In genomic region chr19:43952936-43953335, GRCm38 (mm10) we compare ENCODE assay signal across 8 mouse cellular contexts. TPM values are rescaled to one million over a fixed set of nuclear protein-coding genes. Genes with fewer than 3 reads are reported as not detected.
A peak's percentile ranks its signal among the peaks of the same experiment; 100 is the strongest.
DNase-seq lines count a peak whose midpoint lies in the region; ATAC-seq and TF ChIP-seq lines count a peak whose summit lies in the region.
"Not testable (repeated sequence)": the region's sequence is repeated elsewhere in the genome, so short reads cannot be mapped to it uniquely, and the experiment has no call there.
"Had no signal": no experiment of that assay in that cellular context is flagged by ENCODE, and none has a peak within 500 bp of the region (broad histone marks: within the 10 kb centered on the region; RNA-seq: fewer than 3 reads in every experiment).

No protein-coding gene starts in this region.

- DNase-seq in 416B (ENCODE audit: low read depth) (peak; percentile 29), ES-CJ7 (ENCODE audit: low read depth, low spot score) (peak; percentile 70), R1 (ENCODE audit: low read depth, low spot score) (peak; percentile 51)
- not testable (repeated sequence) for DNase-seq in liver, embryonic 14.5 days (ENCODE audit: low read depth in 3 of 3, low spot score in 3 of 3); midbrain, postnatal 0 days (ENCODE audit: low spot score)

- not testable (repeated sequence) for H3K27me3 ChIP-seq in intestine, postnatal 0 days (replicated peaks; ENCODE audit: control insufficient read depth, insufficient read depth, low read length); liver, embryonic 14.5 days (ENCODE audit: control insufficient read depth, insufficient read depth, low read length); midbrain, postnatal 0 days (ENCODE audit: insufficient read depth, low read length)

- not testable (repeated sequence) for H3K36me3 ChIP-seq in intestine, postnatal 0 days (ENCODE audit: control insufficient read depth, insufficient read depth); liver, embryonic 14.5 days (replicated peaks; ENCODE audit: control insufficient read depth, insufficient read depth, low read depth); midbrain, postnatal 0 days (ENCODE audit: insufficient read depth, low read length)

- TF ChIP-seq EP300 in liver, embryonic 14.5 days (IDR thresholded peaks at IDR 0.05; ENCODE audit: low read depth) = not testable (repeated sequence)

- WGBS in intestine, postnatal 0 days = 82% methylated on average over 7 of the region's 8 CpGs
- WGBS in liver, embryonic 14.5 days (ENCODE audit: insufficient replicate concordance) = 66% methylated on average over 7 of the region's 8 CpGs
- WGBS in midbrain, postnatal 0 days = 85% methylated on average over 6 of the region's 8 CpGs

- H3K4me3 ChIP-seq in intestine, postnatal 0 days (ENCODE audit: low read depth, low read length); liver, embryonic 14.5 days (ENCODE audit: insufficient read depth in 1 of 2, low read depth in 2 of 2, low read length in 2 of 2); midbrain, postnatal 0 days (ENCODE audit: low read depth, low read length): not testable (repeated sequence)

- H3K4me2 ChIP-seq in intestine, postnatal 0 days (replicated peaks; ENCODE audit: low read depth); liver, embryonic 14.5 days (ENCODE audit: low read depth); midbrain, postnatal 0 days (ENCODE audit: low read depth, low read length, poor library complexity, severe bottlenecking): not testable (repeated sequence)

- not testable (repeated sequence) for H3K4me1 ChIP-seq in intestine, postnatal 0 days (replicated peaks; ENCODE audit: control insufficient read depth, insufficient read depth, low read length); liver, embryonic 14.5 days (replicated peaks; ENCODE audit: control insufficient read depth in 2 of 2, insufficient read depth in 2 of 2, low read length in 1 of 2); midbrain, postnatal 0 days (ENCODE audit: insufficient read depth, low read length)

- ATAC-seq in intestine, postnatal 0 days; liver, embryonic 14.5 days (ENCODE audit: insufficient read depth); midbrain, postnatal 0 days (ENCODE audit: low FRiP score): not testable (repeated sequence)

- not testable (repeated sequence) for H3K27ac ChIP-seq in intestine, postnatal 0 days (ENCODE audit: low read depth, low read length); liver, embryonic 14.5 days; midbrain, postnatal 0 days (ENCODE audit: low read depth, low read length)

- not testable (repeated sequence) for H3K9ac ChIP-seq in intestine, postnatal 0 days (ENCODE audit: low read depth, low read length); liver, embryonic 14.5 days (replicated peaks); midbrain, postnatal 0 days (replicated peaks; ENCODE audit: low read length, poor library complexity, severe bottlenecking)

- peak; percentile 27 for TF ChIP-seq CTCF in intestine, postnatal 0 days (IDR thresholded peaks at IDR 0.05; ENCODE audit: low read depth)
- 0 out of 2 replicates have a peak, but pooled peaks have one; percentile 3 for TF ChIP-seq CTCF in liver, embryonic 14.5 days (IDR thresholded peaks at IDR 0.05; ENCODE audit: low read depth)
- peak; percentile 9; the same call in 1 of the 2 replicates for TF ChIP-seq CTCF in midbrain, postnatal 0 days (IDR thresholded peaks at IDR 0.05)

- H3K9me3 ChIP-seq in intestine, postnatal 0 days (ENCODE audit: control insufficient read depth); liver, embryonic 14.5 days (ENCODE audit: control insufficient read depth, low read length); midbrain, postnatal 0 days (ENCODE audit: low read length): not testable (repeated sequence)

RNA-seq across cellular contexts. Expression of gene Dnmbp, which starts 12.9 kb away (rescaled TPM):
- polyA plus RNA-seq in intestine, postnatal 0 days (2015; fragmentation: Nextera tagmentation; extraction: Ambion mirVana) = 21.4 TPM in 2 replicates
- polyA plus RNA-seq in liver, embryonic 14.5 days (2012; rRNA removed) = 2.1 and 2.2 TPM in 2 replicates
- polyA plus RNA-seq in liver, embryonic 14.5 days (2014; fragmentation: Nextera tagmentation; extraction: Ambion mirVana) = 1.3 and 1.5 TPM in 2 replicates
- total RNA-seq in midbrain, postnatal 0 days (2014; rRNA removed) = 11.7 and 15.7 TPM in 2 replicates
- 5.6 and 5.9 TPM in 2 replicates for polyA plus RNA-seq in midbrain, postnatal 0 days (2015; fragmentation: Nextera tagmentation; extraction: Ambion mirVana)

RNA-seq across cellular contexts. Expression of gene Cpn1, which starts 33.4 kb away (rescaled TPM):
- polyA plus RNA-seq in intestine, postnatal 0 days (2015; fragmentation: Nextera tagmentation; extraction: Ambion mirVana) = 14.3 and 18.7 TPM in 2 replicates
- 49.5 and 50.9 TPM in 2 replicates for polyA plus RNA-seq in liver, embryonic 14.5 days (2012; rRNA removed)
- 43.9 and 50.1 TPM in 2 replicates for polyA plus RNA-seq in liver, embryonic 14.5 days (2014; fragmentation: Nextera tagmentation; extraction: Ambion mirVana)
- 0.27 TPM in 1 of 2 replicates, not detected in the other for total RNA-seq in midbrain, postnatal 0 days (2014; rRNA removed)
- polyA plus RNA-seq in midbrain, postnatal 0 days (2015; fragmentation: Nextera tagmentation; extraction: Ambion mirVana) = 0.38 and 0.48 TPM in 2 replicates
- total RNA-seq: adrenal gland, adult 18-20 months had no signal
- polyA plus RNA-seq: embryonic facial prominence, embryonic 12.5 days had no signal

Comparison
In these comparisons a context has a peak if more than half of its experiments do, and no peak if none do; other contexts are left out.
1. RNA of gene Cpn1, which starts 33.4 kb away (polyA plus RNA-seq): 43.9 to 50.9 TPM in liver, embryonic 14.5 days and 14.3 to 18.7 TPM in intestine, postnatal 0 days; 0.38 to 0.48 TPM in midbrain, postnatal 0 days; every median in the first group is over 10 times any median in the second.
2. Peak in every context shown above with its lines, with median percentiles within 50 percentile points of each other: CTCF ChIP-seq.